Mouse (Mus musculus) liver, embryonic 15.5 days (tissue): ENCODE results near the gene Itga3. TPM values are rescaled to one million over a fixed set of nuclear protein-coding genes. Genes with fewer than 3 reads are reported as not detected.

Experiments used
- ATAC-seq: fragments of 200-750 bp; cut with Nextera tagmentation; 2 replicates; pipeline ENCODE4 v1.8.0; 2017; ENCODE audit warnings: moderate number of reproducible peaks, mild to moderate bottlenecking, moderate library complexity; ENCODE audit not compliant: insufficient read depth
- H3K27ac ChIP-seq: fragments of 300-500 bp; sonication (generic); replicated peaks from 2 replicates; pipeline ENCODE4 v1.5.1; 2015; ENCODE audit warnings: mild to moderate bottlenecking, inconsistent platforms
- H3K27me3 ChIP-seq: fragments of 300-500 bp; sonication (generic); 2 replicates; pipeline ENCODE4 v1.6.1; 2015; ENCODE audit warnings: mild to moderate bottlenecking, inconsistent platforms
- H3K36me3 ChIP-seq: fragments of 300-500 bp; sonication (generic); replicated peaks from 2 replicates; pipeline ENCODE4 v1.6.1; 2015; ENCODE audit warnings: moderate library complexity, mild to moderate bottlenecking, inconsistent platforms
- H3K4me1 ChIP-seq: fragments of 300-500 bp; sonication (generic); replicated peaks from 2 replicates; pipeline ENCODE4 v1.6.1; 2015; ENCODE audit warnings: inconsistent platforms
- H3K4me2 ChIP-seq: fragments of 300-500 bp; sonication (generic); 2 replicates; pipeline ENCODE4 v1.6.1; 2015; ENCODE audit warnings: moderate library complexity, mild to moderate bottlenecking, inconsistent platforms
- H3K4me3 ChIP-seq: fragments of 300-500 bp; sonication (generic); replicated peaks from 2 replicates; pipeline ENCODE4 v1.5.1; 2015; ENCODE audit warnings: mild to moderate bottlenecking, inconsistent platforms
- H3K9ac ChIP-seq: fragments of 300-500 bp; sonication (generic); 2 replicates; pipeline ENCODE4 v1.6.1; 2015; ENCODE audit warnings: moderate library complexity, mild to moderate bottlenecking, inconsistent platforms
- H3K9me3 ChIP-seq: fragments of 300-500 bp; sonication (generic); replicated peaks from 2 replicates; pipeline ENCODE4 v1.6.1; 2016; ENCODE audit warnings: inconsistent platforms
- WGBS: fragments of 180-500 bp; shearing (Covaris S2); methylation state at CpG from one replicate; pipeline ENCODE4 v1.1.7; 2015; ENCODE audit warnings: mixed read lengths; ENCODE audit not compliant: insufficient replicate concordance; 5-methylcytosine and 5-hydroxymethylcytosine counted together
- polyA plus RNA-seq: library from polyadenylated mRNA; unstranded; fragments of >200 nt; fragmentation: Nextera tagmentation; extraction: Ambion mirVana; gene quantifications from 2 replicates; pipeline ENCODE4 v1.2.1, GENCODE M21; 2015

Gene Itga3
- polyA plus RNA-seq, 1 experiment from 2014 or later: 2.0 TPM

- Histone ChIP-seq H3K9ac (peak within 1 kb of the TSS; percentile 80), H3K27ac (peak within 1 kb of the TSS; percentile 78), H3K27me3 (0 out of 2 replicates have a peak, but pooled peaks cover 5% of the 10 kb centered on the region), H3K4me1 (peaks cover 38% of the 10 kb centered on the region), H3K36me3 (no peaks in the 10 kb centered on the region), H3K9me3 (no peaks in the 10 kb centered on the region), H3K4me3 (peak within 1 kb of the TSS; percentile 76), H3K4me2 (peak within 1 kb of the TSS; percentile 97)
- peak; percentile 98 for ATAC-seq
- 0% methylated on average over 41 of the region's 41 CpGs for WGBS
Measured at GRCm38 (mm10) chr11:95041139-95041609, 35.4 kb downstream of the Itga3 start, which contains the start of gene Pdk2. TSS of gene Pdk2 (minus strand) at chr11:95041354.

- Histone ChIP-seq H3K9ac (peak overlapping the region; percentile 80), H3K4me2 (peak overlapping the region; percentile 97), H3K9me3 (no peaks in the 10 kb centered on the region), H3K4me1 (peaks cover 38% of the 10 kb centered on the region), H3K4me3 (peak overlapping the region; percentile 76), H3K36me3 (no peaks in the 10 kb centered on the region), H3K27ac (peak overlapping the region; percentile 78), H3K27me3 (0 out of 2 replicates have a peak, but pooled peaks cover 5% of the 10 kb centered on the region)
- 0 out of 2 replicates have a peak, but pooled peaks have one; percentile 5 for ATAC-seq
- WGBS: 2% methylated on average over 20 of the region's 20 CpGs
Measured at GRCm38 (mm10) chr11:95040491-95041138, 36.0 kb downstream of the Itga3 start.

GRCm38 (mm10) chr11:95039766-95040165 lies 36.8 kb downstream of the Itga3 start:
- Histone ChIP-seq H3K4me2 (0 out of 2 replicates have a peak overlapping the region, but pooled peaks have one; percentile 97), H3K27me3 (0 out of 2 replicates have a peak, but pooled peaks cover 5% of the 10 kb centered on the region), H3K9me3 (no peaks in the 10 kb centered on the region), H3K4me3 (peak overlapping the region; percentile 76), H3K27ac (peak overlapping the region; percentile 78; the same call in 1 of the 2 replicates), H3K4me1 (peaks cover 38% of the 10 kb centered on the region), H3K36me3 (no peaks in the 10 kb centered on the region), H3K9ac (no peak overlapping the region)
- ATAC-seq: no peak
- WGBS: 78% methylated on average over 4 of the region's 4 CpGs

GRCm38 (mm10) chr11:95038818-95039655 lies 37.6 kb downstream of the Itga3 start:
- no peak overlapping the region for H3K27ac ChIP-seq
- H3K4me3 ChIP-seq: no peak overlapping the region
- H3K4me1 ChIP-seq: peaks cover 38% of the 10 kb centered on the region
- no peak for ATAC-seq
- H3K27me3 ChIP-seq: no peaks in the 10 kb centered on the region
- no peaks in the 10 kb centered on the region for H3K36me3 ChIP-seq
- H3K4me2 ChIP-seq: no peak overlapping the region
- 75% methylated on average over 13 of the region's 13 CpGs for WGBS
- no peak overlapping the region for H3K9ac ChIP-seq
- no peaks in the 10 kb centered on the region for H3K9me3 ChIP-seq

GRCm38 (mm10) chr11:95038156-95038817 lies 38.3 kb downstream of the Itga3 start:
- Histone ChIP-seq H3K9me3 (no peaks in the 10 kb centered on the region), H3K27me3 (peaks cover 4% of the 10 kb centered on the region; the same call in 1 of the 2 replicates), H3K36me3 (no peaks in the 10 kb centered on the region), H3K4me1 (peaks cover 44% of the 10 kb centered on the region), H3K27ac (0 out of 2 replicates have a peak overlapping the region, but pooled peaks have one; percentile 22), H3K9ac (no peak overlapping the region), H3K4me3 (no peak overlapping the region), H3K4me2 (no peak overlapping the region)
- WGBS: 72% methylated on average over 14 of the region's 14 CpGs
- ATAC-seq: no peak

- Histone ChIP-seq H3K4me1 (peaks cover 46% of the 10 kb centered on the region), H3K27me3 (peaks cover 4% of the 10 kb centered on the region; the same call in 1 of the 2 replicates), H3K9ac (no peak overlapping the region), H3K4me2 (no peak overlapping the region), H3K4me3 (no peak overlapping the region), H3K36me3 (no peaks in the 10 kb centered on the region), H3K27ac (no peak overlapping the region), H3K9me3 (no peaks in the 10 kb centered on the region)
- WGBS: 74% methylated on average over 6 of the region's 6 CpGs
- ATAC-seq: no peak
Measured at GRCm38 (mm10) chr11:95037306-95037705, 39.3 kb downstream of the Itga3 start.

- no peak overlapping the region for H3K27ac ChIP-seq
- 87% methylated on average over 5 of the region's 5 CpGs for WGBS
- H3K9me3 ChIP-seq: no peaks in the 10 kb centered on the region
- no peak overlapping the region for H3K9ac ChIP-seq
- no peaks in the 10 kb centered on the region for H3K36me3 ChIP-seq
- no peak for ATAC-seq
- H3K4me3 ChIP-seq: no peak overlapping the region
- H3K27me3 ChIP-seq: peaks cover 4% of the 10 kb centered on the region; the same call in 1 of the 2 replicates
- H3K4me1 ChIP-seq: peaks cover 38% of the 10 kb centered on the region
- H3K4me2 ChIP-seq: no peak overlapping the region
Measured at GRCm38 (mm10) chr11:95036521-95036920, 40.1 kb downstream of the Itga3 start.

- Histone ChIP-seq H3K9ac (no peak overlapping the region), H3K4me1 (peaks cover 24% of the 10 kb centered on the region), H3K27ac (no peak overlapping the region), H3K36me3 (no peaks in the 10 kb centered on the region), H3K4me2 (no peak overlapping the region), H3K27me3 (peaks cover 4% of the 10 kb centered on the region; the same call in 1 of the 2 replicates), H3K9me3 (no peaks in the 10 kb centered on the region), H3K4me3 (no peak overlapping the region)
- WGBS: 65% methylated on average over 10 of the region's 10 CpGs
- ATAC-seq: no peak
Measured at GRCm38 (mm10) chr11:95034902-95035301, 41.7 kb downstream of the Itga3 start.

- Histone ChIP-seq H3K36me3 (no peaks in the 10 kb centered on the region), H3K4me2 (no peak overlapping the region), H3K9ac (no peak overlapping the region), H3K27me3 (peaks cover 4% of the 10 kb centered on the region; the same call in 1 of the 2 replicates), H3K27ac (no peak overlapping the region), H3K4me1 (peaks cover 13% of the 10 kb centered on the region), H3K9me3 (no peaks in the 10 kb centered on the region), H3K4me3 (no peak overlapping the region)
- no peak for ATAC-seq
- WGBS: 60% methylated on average over 14 of the region's 14 CpGs
Measured at GRCm38 (mm10) chr11:95033617-95034016, 43.0 kb downstream of the Itga3 start.

- 28% methylated on average over 6 of the region's 6 CpGs for WGBS
- Histone ChIP-seq H3K4me1 (peaks cover 13% of the 10 kb centered on the region), H3K9ac (no peak overlapping the region), H3K9me3 (no peaks in the 10 kb centered on the region), H3K27me3 (peaks cover 4% of the 10 kb centered on the region; the same call in 1 of the 2 replicates), H3K27ac (no peak overlapping the region), H3K4me2 (no peak overlapping the region), H3K4me3 (no peak overlapping the region), H3K36me3 (no peaks in the 10 kb centered on the region)
- ATAC-seq: no peak
Measured at GRCm38 (mm10) chr11:95032945-95033344, 43.7 kb downstream of the Itga3 start.
